Mouse (Mus musculus) central nervous system, embryonic 11.5 days (tissue): ENCODE measurements around the gene Gm15056. TPM values are rescaled to one million over a fixed set of nuclear protein-coding genes. Genes with fewer than 3 reads are reported as not detected.

ENCODE experiments used
- polyA plus RNA-seq: library from polyadenylated mRNA; depleted of rRNA; stranded (reverse); fragments of >200 nt; gene quantifications from 2 replicates; pipeline ENCODE4 v1.2.3, GENCODE M21; 2012; rRNA removed

The Gm15056 gene
- not detected in 2 replicates for polyA plus RNA-seq

DNA sequence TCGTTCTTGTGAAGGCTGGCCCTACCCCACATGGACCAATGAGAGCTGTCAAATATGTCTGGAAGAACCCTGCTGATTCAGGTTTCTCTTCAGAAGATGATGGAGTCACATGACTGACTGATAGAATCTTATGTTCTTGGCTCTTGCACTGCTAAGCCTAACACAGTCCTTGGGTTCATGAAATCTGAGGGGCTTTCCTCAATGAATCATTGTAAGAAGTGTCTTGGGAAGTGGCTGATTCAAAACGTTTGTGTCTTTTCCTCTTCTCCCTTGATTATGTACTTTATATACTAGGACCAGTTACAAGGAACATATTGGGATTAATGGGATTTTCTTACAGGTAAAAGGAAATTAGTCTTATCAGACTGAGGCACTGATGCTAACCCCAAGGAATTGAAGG is at the start of gene Gm15056:
Gene Gm15056 (minus strand): TSS at position 101 of the 400 bp plus-strand sequence.

DNA sequence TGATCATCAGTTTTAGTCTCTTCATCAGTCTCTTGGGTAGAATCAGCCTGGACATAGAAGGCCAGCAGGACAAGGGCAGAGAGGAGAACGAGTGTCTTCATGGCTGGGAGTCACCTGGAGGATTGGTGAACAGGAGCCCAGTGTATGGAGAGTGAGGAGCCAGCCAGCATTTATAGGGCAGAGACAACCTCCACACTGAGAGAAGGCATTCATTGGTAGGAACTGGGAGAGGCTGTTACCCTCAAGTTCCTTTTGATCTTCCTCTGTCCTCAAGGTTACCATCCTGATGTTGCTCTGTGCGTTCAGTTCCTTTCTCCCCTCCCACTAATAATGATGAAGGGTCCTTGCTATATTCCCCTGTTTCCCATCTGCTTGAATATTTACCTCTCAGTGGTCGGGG is 42.2 kb upstream of the Gm15056 start, which contains the start of gene AY761185:
Gene AY761185 (minus strand): TSS at position 101 of the 400 bp plus-strand sequence.

DNA sequence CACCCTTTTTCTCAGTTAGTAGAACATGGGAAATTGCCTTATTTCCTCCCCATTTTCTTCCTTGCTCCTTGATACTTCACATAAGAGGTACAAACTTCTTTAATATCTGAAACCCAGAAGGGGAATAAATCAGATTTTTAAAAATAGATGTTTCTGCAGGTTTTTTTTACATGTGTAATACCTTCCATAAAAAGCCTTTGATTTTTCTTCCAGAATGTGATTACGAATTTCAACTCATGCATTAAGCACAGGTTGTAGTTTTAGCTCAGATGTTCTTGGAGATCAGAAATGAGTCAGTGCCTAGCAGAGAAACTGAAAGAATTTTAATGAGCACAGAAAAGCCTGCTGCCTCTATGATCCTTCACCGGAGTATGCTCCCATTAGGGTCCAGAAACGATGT is 19.5 kb upstream of the Gm15056 start, which contains the start of gene Gm6040:
Gene Gm6040 (minus strand): TSS at position 101 of the 400 bp plus-strand sequence.

DNA sequence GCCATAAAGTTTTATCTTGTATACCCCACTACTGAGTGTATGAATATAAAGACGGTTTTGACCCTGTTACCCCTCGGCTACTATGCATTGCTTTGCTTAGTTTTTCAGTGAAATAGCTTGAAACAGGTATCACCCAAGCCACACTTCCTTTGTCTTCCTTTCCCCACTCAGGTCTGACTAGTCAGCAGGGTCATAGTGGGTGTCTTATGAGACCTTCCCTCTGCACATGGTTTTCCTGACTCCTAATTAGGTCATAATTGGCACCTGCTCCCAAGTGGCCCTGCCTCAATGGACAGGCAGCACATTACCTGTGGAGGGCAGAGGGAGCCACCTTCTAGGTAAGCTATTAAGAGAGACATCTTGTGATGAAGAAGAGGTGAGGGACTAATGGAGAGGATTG is 10.1 kb downstream of the Gm15056 start, which contains the start of gene Defb33:
Gene Defb33 (plus strand): TSS at position 301 of the 400 bp plus-strand sequence.

Other genes with a start within 250 kb of the Gm15056 start
- gene Defb33, start 10.0 kb downstream of the Gm15056 start, polyA plus RNA-seq: not detected in 2 replicates
- gene Gm6040, start 19.4 kb upstream of the Gm15056 start, polyA plus RNA-seq: not detected in 2 replicates
- gene AY761185, start 42.1 kb upstream of the Gm15056 start, polyA plus RNA-seq: not detected in 2 replicates
- not detected in 2 replicates for gene Defa21, start 122.9 kb upstream of the Gm15056 start, polyA plus RNA-seq
- not detected in 2 replicates for gene Defa23, start 152.4 kb upstream of the Gm15056 start, polyA plus RNA-seq
- not detected in 2 replicates for gene Defa35, start 162.4 kb upstream of the Gm15056 start, polyA plus RNA-seq
- gene Defa25, start 181.8 kb upstream of the Gm15056 start, polyA plus RNA-seq: not detected in 2 replicates
- gene Gm14851, start 193.4 kb upstream of the Gm15056 start, polyA plus RNA-seq: not detected in 2 replicates
- gene Defa30, start 232.0 kb upstream of the Gm15056 start, polyA plus RNA-seq: not detected in 2 replicates